Mouse (Mus musculus) midbrain, embryonic 16.5 days (tissue): ENCODE measurements at regions not wholly inside any gene's neighbourhood (a gene's known extent, or its start where the extent isn't known, plus 50 kb on each side); places are given as distances from the start of the nearest gene placed in this dataset.
"Not testable (repeated sequence)": the region's sequence is repeated elsewhere in the genome, so short reads cannot be mapped to it uniquely, and the experiment has no call there.

Experiments
- ATAC-seq: fragments of 200-750 bp; cut with Nextera tagmentation; 2 replicates; pipeline ENCODE4 v1.8.0; 2017; ENCODE audit warnings: moderate TSS enrichment
- H3K27ac ChIP-seq: fragments of 300-500 bp; sonication (generic); 2 replicates; pipeline ENCODE4 v1.5.1; 2014; ENCODE audit warnings: mild to moderate bottlenecking, low read length, mixed read lengths
- H3K27me3 ChIP-seq: fragments of 300-500 bp; sonication (generic); 2 replicates; pipeline ENCODE4 v1.6.1; 2014; ENCODE audit warnings: low read depth, low read length, mixed read lengths; ENCODE audit not compliant: control insufficient read depth, insufficient read depth
- H3K36me3 ChIP-seq: fragments of 300-500 bp; sonication (generic); 2 replicates; pipeline ENCODE4 v1.6.1; 2014; ENCODE audit warnings: mild to moderate bottlenecking, low read length, moderate library complexity, mixed read lengths; ENCODE audit not compliant: control insufficient read depth, insufficient read depth
- H3K4me1 ChIP-seq: fragments of 300-500 bp; sonication (generic); 2 replicates; pipeline ENCODE4 v1.6.1; 2014; ENCODE audit warnings: mild to moderate bottlenecking, low read length, mixed read lengths; ENCODE audit not compliant: control insufficient read depth, insufficient read depth
- H3K4me2 ChIP-seq: fragments of 300-500 bp; sonication (generic); 2 replicates; pipeline ENCODE4 v1.6.1; 2014; ENCODE audit warnings: mild to moderate bottlenecking, low read length, mixed read lengths
- H3K4me3 ChIP-seq: fragments of 300-500 bp; sonication (generic); 2 replicates; pipeline ENCODE4 v1.5.1; 2014; ENCODE audit warnings: low read depth, mild to moderate bottlenecking, low read length, moderate library complexity, mixed read lengths
- H3K9ac ChIP-seq: fragments of 300-500 bp; sonication (generic); 2 replicates; pipeline ENCODE4 v1.6.1; 2014; ENCODE audit warnings: low read depth, low read length, mixed read lengths
- H3K9me3 ChIP-seq: fragments of 300-500 bp; sonication (generic); replicated peaks from 2 replicates; pipeline ENCODE4 v1.6.1; 2014; ENCODE audit warnings: mild to moderate bottlenecking, low read length, mixed read lengths; ENCODE audit not compliant: control insufficient read depth, poor library complexity, severe bottlenecking
- WGBS: fragments of 180-500 bp; shearing (Covaris S2); extraction: QIAGEN DNeasy Blood & Tissue Kit; methylation state at CpG from one replicate; pipeline ENCODE4 v1.1.7; 2014; 5-methylcytosine and 5-hydroxymethylcytosine counted together

- no peaks in the 10 kb centered on the region for H3K9me3 ChIP-seq
- no peaks in the 10 kb centered on the region for H3K36me3 ChIP-seq
- H3K9ac ChIP-seq = no peak overlapping the region
- ATAC-seq = no peak
- no peaks in the 10 kb centered on the region for H3K4me1 ChIP-seq
- H3K4me3 ChIP-seq = no peak overlapping the region
- H3K27me3 ChIP-seq = no peaks in the 10 kb centered on the region
- H3K27ac ChIP-seq = no peak overlapping the region
- no peak overlapping the region for H3K4me2 ChIP-seq
Measured at GRCm38 (mm10) chr10:104019540-104019939, 123.2 kb upstream of the Gm21293 start.

GRCm38 (mm10) chr10:104021593-104021992, 121.2 kb upstream of the Gm21293 start:
- no peak overlapping the region for H3K4me3 ChIP-seq
- no peaks in the 10 kb centered on the region for H3K27me3 ChIP-seq
- no peak overlapping the region for H3K9ac ChIP-seq
- ATAC-seq = no peak
- no peak overlapping the region for H3K4me2 ChIP-seq
- no peaks in the 10 kb centered on the region for H3K36me3 ChIP-seq
- no peaks in the 10 kb centered on the region for H3K9me3 ChIP-seq
- H3K4me1 ChIP-seq = no peaks in the 10 kb centered on the region
- no peak overlapping the region for H3K27ac ChIP-seq

GRCm38 (mm10) chr10:104028162-104028561, 114.6 kb upstream of the Gm21293 start:
- Histone ChIP-seq H3K36me3 (no peaks in the 10 kb centered on the region), H3K4me3 (no peak overlapping the region), H3K4me2 (no peak overlapping the region), H3K9ac (no peak overlapping the region), H3K27me3 (no peaks in the 10 kb centered on the region), H3K9me3 (no peaks in the 10 kb centered on the region), H3K4me1 (no peaks in the 10 kb centered on the region), H3K27ac (no peak overlapping the region)
- no peak for ATAC-seq
- WGBS = 66% methylated on average over 1 of the region's 1 CpGs

GRCm38 (mm10) chr10:104032771-104033170, 110.0 kb upstream of the Gm21293 start:
- Histone ChIP-seq H3K9me3 (no peaks in the 10 kb centered on the region), H3K4me2 (no peak overlapping the region), H3K27ac (no peak overlapping the region), H3K4me3 (no peak overlapping the region), H3K9ac (no peak overlapping the region), H3K4me1 (no peaks in the 10 kb centered on the region), H3K27me3 (no peaks in the 10 kb centered on the region), H3K36me3 (no peaks in the 10 kb centered on the region)
- WGBS = 69% methylated on average over 3 of the region's 3 CpGs
- no peak for ATAC-seq

- not testable (repeated sequence) for H3K4me1 ChIP-seq, ATAC-seq, H3K36me3 ChIP-seq, H3K9me3 ChIP-seq, H3K27ac ChIP-seq, H3K4me3 ChIP-seq, H3K27me3 ChIP-seq, H3K4me2 ChIP-seq, H3K9ac ChIP-seq
- WGBS = 87% methylated on average over 2 of the region's 2 CpGs
Measured at GRCm38 (mm10) chr10:104041729-104042386, 100.9 kb upstream of the Gm21293 start.

GRCm38 (mm10) chr10:104042387-104042775, 100.4 kb upstream of the Gm21293 start:
- Histone ChIP-seq H3K27me3 (no peaks in the 10 kb centered on the region), H3K36me3 (no peaks in the 10 kb centered on the region), H3K4me2 (no peak overlapping the region), H3K4me1 (no peaks in the 10 kb centered on the region), H3K27ac (no peak overlapping the region), H3K4me3 (no peak overlapping the region), H3K9ac (no peak overlapping the region), H3K9me3 (no peaks in the 10 kb centered on the region)
- ATAC-seq = no peak
- 88% methylated on average over 1 of the region's 1 CpGs for WGBS

GRCm38 (mm10) chr10:104043569-104043968, 99.2 kb upstream of the Gm21293 start:
- Histone ChIP-seq H3K4me1 (no peaks in the 10 kb centered on the region), H3K27me3 (no peaks in the 10 kb centered on the region), H3K36me3 (no peaks in the 10 kb centered on the region), H3K27ac (no peak overlapping the region), H3K9me3 (no peaks in the 10 kb centered on the region), H3K4me2 (no peak overlapping the region), H3K9ac (no peak overlapping the region), H3K4me3 (no peak overlapping the region)
- 94% methylated on average over 1 of the region's 1 CpGs for whole genome bisulfite sequencing
- no peak for ATAC-seq
